Comparison of ENCODE assay signal across 8 mouse cellular contexts in genomic region chr15:86034781-86035360, GRCm38 (mm10). TPM values are rescaled to one million over a fixed set of nuclear protein-coding genes. Genes with fewer than 3 reads are reported as not detected.
DNase-seq lines count a peak whose midpoint lies in the region; ATAC-seq lines count a peak whose summit lies in the region.

No protein-coding gene starts in this region.

- peak overlapping the region; percentile 54; the same call in 1 of the 2 replicates for H3K4me3 ChIP-seq in liver, embryonic 11.5 days (ENCODE audit: low read depth, low read length)
- peak overlapping the region; percentile 74 for H3K4me3 ChIP-seq in forebrain, embryonic 13.5 days
- H3K4me3 ChIP-seq in limb, embryonic 15.5 days = peak overlapping the region; percentile 56
- H3K4me3 ChIP-seq in neural tube, embryonic 14.5 days (ENCODE audit: low read depth, low read length) = no peak overlapping the region

- intact Hi-C loops in left cerebral cortex, postnatal 36 days (cut with DNase I) = loop anchor here (5.0 to 10.0 kb wide), 2 partner anchors 123 to 320 kb away; no protein-coding TSS in a partner anchor
- intact Hi-C loops in left cerebral cortex, postnatal 4 days (cut with DNase I) = loop anchor here (5.0 kb wide), 3 partner anchors 123 to 318 kb away; no protein-coding TSS in a partner anchor

- H3K9ac ChIP-seq in liver, embryonic 11.5 days (ENCODE audit: low read depth, low read length) = no peak overlapping the region
- peak overlapping the region; percentile 51 for H3K9ac ChIP-seq in forebrain, embryonic 13.5 days
- H3K9ac ChIP-seq in limb, embryonic 15.5 days = no peak overlapping the region
- H3K9ac ChIP-seq in neural tube, embryonic 14.5 days (replicated peaks; ENCODE audit: low read depth, low read length) = no peak overlapping the region

- H3K27me3 ChIP-seq in liver, embryonic 11.5 days (replicated peaks; ENCODE audit: control insufficient read depth, insufficient read depth, low read length) = peaks cover 71% of the 10 kb centered on the region
- H3K27me3 ChIP-seq in forebrain, embryonic 13.5 days = peaks cover 26% of the 10 kb centered on the region
- H3K27me3 ChIP-seq in limb, embryonic 15.5 days = peaks cover 37% of the 10 kb centered on the region
- peaks cover 19% of the 10 kb centered on the region for H3K27me3 ChIP-seq in neural tube, embryonic 14.5 days (ENCODE audit: control insufficient read depth, insufficient read depth, low read length)

- peaks cover 2% of the 10 kb centered on the region; the same call in 1 of the 2 replicates for H3K36me3 ChIP-seq in liver, embryonic 11.5 days (ENCODE audit: control insufficient read depth, insufficient read depth, low read length)
- H3K36me3 ChIP-seq in forebrain, embryonic 13.5 days (ENCODE audit: poor library complexity, severe bottlenecking) = peaks cover 27% of the 10 kb centered on the region
- H3K36me3 ChIP-seq in limb, embryonic 15.5 days = peaks cover 5% of the 10 kb centered on the region
- H3K36me3 ChIP-seq in neural tube, embryonic 14.5 days (ENCODE audit: control insufficient read depth, insufficient read depth, low read length) = no peaks in the 10 kb centered on the region

- H3K4me2 ChIP-seq in liver, embryonic 11.5 days = peak overlapping the region; percentile 80
- peak overlapping the region; percentile 82 for H3K4me2 ChIP-seq in forebrain, embryonic 13.5 days
- H3K4me2 ChIP-seq in limb, embryonic 15.5 days = peak overlapping the region; percentile 95
- H3K4me2 ChIP-seq in neural tube, embryonic 14.5 days (ENCODE audit: low read depth, low read length) = peak overlapping the region; percentile 83; the same call in 1 of the 2 replicates

- ATAC-seq in liver, embryonic 11.5 days (replicated peaks; ENCODE audit: low FRiP score) = no peak
- ATAC-seq in forebrain, embryonic 13.5 days = no peak
- no peak for ATAC-seq in limb, embryonic 15.5 days (ENCODE audit: insufficient number of reproducible peaks, low FRiP score, low TSS enrichment, low read depth)
- ATAC-seq in neural tube, embryonic 14.5 days (ENCODE audit: low read depth) = no peak
- ATAC-seq in monocyte, adult 5-6 weeks (replicated peaks; ENCODE audit: insufficient number of reproducible peaks, low FRiP score, low TSS enrichment, poor library complexity, severe bottlenecking) = no peak

- no peak for DNase-seq in liver, embryonic 11.5 days (ENCODE audit: low spot score)
- no peak for DNase-seq in liver
- DNase-seq in left cerebral cortex, postnatal 36 days (ENCODE audit: low spot score in 2 of 2) = no peak
- no peak for DNase-seq in left cerebral cortex, postnatal 4 days

- 13% methylated on average over 12 of the region's 12 CpGs for WGBS in liver, embryonic 11.5 days
- 5% methylated on average over 12 of the region's 12 CpGs for WGBS in forebrain, embryonic 13.5 days
- 9% methylated on average over 12 of the region's 12 CpGs for WGBS in limb, embryonic 15.5 days
- 7% methylated on average over 12 of the region's 12 CpGs for WGBS in neural tube, embryonic 14.5 days

- H3K27ac ChIP-seq in liver, embryonic 11.5 days (ENCODE audit: low read depth, low read length) = no peak overlapping the region
- peak overlapping the region; percentile 81 for H3K27ac ChIP-seq in forebrain, embryonic 13.5 days
- peak overlapping the region; percentile 79; the same call in 1 of the 2 replicates for H3K27ac ChIP-seq in limb, embryonic 15.5 days
- H3K27ac ChIP-seq in neural tube, embryonic 14.5 days (ENCODE audit: low read depth, low read length) = no peak overlapping the region

- H3K4me1 ChIP-seq in liver, embryonic 11.5 days (replicated peaks; ENCODE audit: control insufficient read depth, insufficient read depth, low read length) = peaks cover 11% of the 10 kb centered on the region
- peaks cover 37% of the 10 kb centered on the region for H3K4me1 ChIP-seq in forebrain, embryonic 13.5 days
- H3K4me1 ChIP-seq in limb, embryonic 15.5 days = peaks cover 42% of the 10 kb centered on the region
- H3K4me1 ChIP-seq in neural tube, embryonic 14.5 days (ENCODE audit: control insufficient read depth, insufficient read depth, low read length) = peaks cover 10% of the 10 kb centered on the region; the same call in 1 of the 2 replicates

- H3K9me3 ChIP-seq in liver, embryonic 11.5 days (ENCODE audit: control insufficient read depth, low read length) = peaks cover 3% of the 10 kb centered on the region
- peaks cover 20% of the 10 kb centered on the region for H3K9me3 ChIP-seq in forebrain, embryonic 13.5 days (replicated peaks)
- no peaks in the 10 kb centered on the region for H3K9me3 ChIP-seq in limb, embryonic 15.5 days
- H3K9me3 ChIP-seq in neural tube, embryonic 14.5 days (ENCODE audit: control insufficient read depth, low read length) = no peaks in the 10 kb centered on the region

RNA-seq across cellular contexts. Expression of gene Celsr1, which starts 1.3 kb away (rescaled TPM):
- polyA plus RNA-seq in liver, embryonic 11.5 days (2014; fragmentation: Nextera tagmentation; extraction: Ambion mirVana) = 0.53 and 1.4 TPM in 2 replicates
- polyA plus RNA-seq in forebrain, embryonic 13.5 days (2015; fragmentation: Nextera tagmentation; extraction: Ambion mirVana) = 6.6 and 7.1 TPM in 2 replicates
- polyA plus RNA-seq in limb, embryonic 15.5 days (2015; fragmentation: Nextera tagmentation; extraction: Ambion mirVana) = 2.7 and 3.6 TPM in 2 replicates
- polyA plus RNA-seq in neural tube, embryonic 14.5 days (2014; fragmentation: Nextera tagmentation; extraction: Ambion mirVana) = 2.4 and 2.6 TPM in 2 replicates
- total RNA-seq in left cerebral cortex, postnatal 36 days (2021) = 1 to 10 TPM; 3.4 to 4.3 TPM
- total RNA-seq in monocyte, adult 5-6 weeks (2017) = 0.11 to 2.1 TPM (median 0.76 TPM) in 3 replicates
- total RNA-seq in left cerebral cortex, postnatal 4 days (2021) = 1 to 10 TPM; 5.0 to 5.2 TPM

RNA-seq across cellular contexts. Expression of gene Gramd4, which starts 22.6 kb away (rescaled TPM):
- 12.6 and 13.9 TPM in 2 replicates for polyA plus RNA-seq in liver, embryonic 11.5 days (2014; fragmentation: Nextera tagmentation; extraction: Ambion mirVana)
- polyA plus RNA-seq in forebrain, embryonic 13.5 days (2015; fragmentation: Nextera tagmentation; extraction: Ambion mirVana) = 30.1 and 31.6 TPM in 2 replicates
- polyA plus RNA-seq in limb, embryonic 15.5 days (2015; fragmentation: Nextera tagmentation; extraction: Ambion mirVana) = 15.6 and 22.0 TPM in 2 replicates
- polyA plus RNA-seq in neural tube, embryonic 14.5 days (2014; fragmentation: Nextera tagmentation; extraction: Ambion mirVana) = 17.1 and 23.6 TPM in 2 replicates
- 10 to 100 TPM; 34.9 to 49.4 TPM for total RNA-seq in left cerebral cortex, postnatal 36 days (2021)
- total RNA-seq in monocyte, adult 5-6 weeks (2017) = 112 to 191 TPM (median 137 TPM) in 3 replicates
- total RNA-seq in left cerebral cortex, postnatal 4 days (2021) = 10 to 100 TPM; 52.0 to 57.8 TPM

Comparison
In these comparisons a context has a peak if more than half of its experiments do, and no peak if none do; other contexts are left out.
1. H3K27ac ChIP-seq: peak in forebrain, embryonic 13.5 days (single experiment) and limb, embryonic 15.5 days (single experiment); none in liver, embryonic 11.5 days (single experiment) and neural tube, embryonic 14.5 days (single experiment).
2. Peak in every context shown above with its lines, with median percentiles within 50 percentile points of each other: H3K4me2 ChIP-seq.